Mouse (Mus musculus): Measurements from ENCODE around the gene Tmem145. TPM values are rescaled to one million over a fixed set of nuclear protein-coding genes. Genes with fewer than 3 reads are reported as not detected.
A peak's percentile ranks its signal among the peaks of the same experiment; 100 is the strongest.

Gene Tmem145
- polyA plus RNA-seq, 1 experiment from 2014 or later: 0.07 TPM

DNA sequence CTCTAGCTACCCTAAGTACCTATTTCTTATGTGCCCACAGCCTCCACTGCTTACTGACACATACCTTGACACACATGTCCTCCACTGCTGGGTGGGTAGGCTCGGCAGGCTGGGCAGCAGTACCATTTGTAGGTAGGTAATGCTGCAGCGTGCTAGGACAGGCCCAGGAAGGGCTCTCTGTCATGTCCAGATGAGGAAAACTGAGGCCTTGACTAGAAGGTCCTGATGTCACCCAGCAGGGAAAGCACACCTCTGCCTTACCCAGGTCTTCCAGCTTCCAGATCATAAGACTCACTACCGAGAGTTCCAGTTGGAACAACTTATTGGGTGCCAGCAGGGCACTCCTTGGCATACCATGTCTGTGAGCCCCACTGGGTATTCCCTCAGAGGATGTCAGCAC lies 30.9 kb upstream of the Tmem145 start:
- H3K4me3 ChIP-seq (ENCODE audit: low read depth, low read length): no peak overlapping the region
- 76% methylated on average over 3 of the region's 3 CpGs for WGBS (ENCODE audit: insufficient replicate concordance)
- no peak for ATAC-seq (ENCODE audit: low read depth)
- H3K4me1 ChIP-seq (ENCODE audit: control insufficient read depth, low read depth, low read length): peaks cover 76% of the 10 kb centered on the region
- peak overlapping the region; percentile 59; the same call in 1 of the 2 replicates for H3K4me2 ChIP-seq (ENCODE audit: low read depth, low read length)
- H3K9me3 ChIP-seq (replicated peaks; ENCODE audit: control insufficient read depth, low read length): no peaks in the 10 kb centered on the region
- peaks cover 13% of the 10 kb centered on the region for H3K36me3 ChIP-seq (ENCODE audit: control insufficient read depth, insufficient read depth)
- peak overlapping the region; percentile 92 for H3K27ac ChIP-seq (ENCODE audit: low read length)
- peak overlapping the region; percentile 37 for H3K9ac ChIP-seq (ENCODE audit: low read depth, low read length)
- no peaks in the 10 kb centered on the region for H3K27me3 ChIP-seq (ENCODE audit: control insufficient read depth, insufficient read depth, low read depth, low read length)

DNA sequence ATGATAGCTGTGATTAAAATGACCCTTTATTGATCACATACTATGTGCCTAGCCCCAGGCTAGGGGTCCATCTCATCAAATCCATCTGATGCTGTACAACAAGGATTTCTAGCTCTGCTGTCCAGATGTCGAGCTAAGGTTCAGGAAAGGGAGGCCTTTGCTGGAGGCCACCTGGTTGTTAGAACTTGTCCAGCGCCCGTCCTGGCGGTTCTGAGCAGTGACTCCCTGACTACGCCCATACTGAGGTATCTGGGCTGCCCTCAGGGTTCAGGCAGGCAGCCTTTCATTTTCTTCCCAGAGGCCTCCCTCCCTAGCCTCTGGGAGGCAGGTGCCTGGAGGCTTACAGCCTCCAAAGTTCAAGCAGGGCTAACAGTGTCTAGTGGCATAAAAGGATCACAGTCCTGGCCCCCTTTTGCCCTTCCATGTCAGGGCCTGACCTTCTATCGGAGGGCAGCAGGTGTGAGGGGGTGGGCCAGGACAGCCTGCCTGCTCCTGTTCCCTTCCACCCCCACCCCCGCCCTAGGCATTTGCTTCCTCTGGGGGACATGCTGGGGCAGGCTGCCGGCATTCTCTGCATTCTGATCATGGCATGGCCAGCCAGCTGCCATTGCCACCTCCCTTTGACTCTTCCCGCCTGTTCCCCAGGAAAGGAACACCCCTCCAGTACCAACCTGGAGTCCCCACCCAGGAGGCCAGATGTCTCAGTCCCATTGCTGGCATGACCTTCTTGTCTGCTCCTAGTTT lies 30.2 kb upstream of the Tmem145 start:
- Histone ChIP-seq H3K9ac (ENCODE audit: low read depth, low read length) (0 out of 2 replicates have a peak overlapping the region, but pooled peaks have one; percentile 35), H3K4me1 (ENCODE audit: control insufficient read depth, low read depth, low read length) (peaks cover 77% of the 10 kb centered on the region), H3K36me3 (ENCODE audit: control insufficient read depth, insufficient read depth) (peaks cover 13% of the 10 kb centered on the region), H3K27me3 (ENCODE audit: control insufficient read depth, insufficient read depth, low read depth, low read length) (no peaks in the 10 kb centered on the region), H3K4me2 (ENCODE audit: low read depth, low read length) (no peak overlapping the region), H3K9me3 (replicated peaks; ENCODE audit: control insufficient read depth, low read length) (no peaks in the 10 kb centered on the region), H3K27ac (ENCODE audit: low read length) (peak overlapping the region; percentile 58), H3K4me3 (ENCODE audit: low read depth, low read length) (no peak overlapping the region)
- no peak for ATAC-seq (ENCODE audit: low read depth)
- 58% methylated on average over 9 of the region's 9 CpGs for WGBS (ENCODE audit: insufficient replicate concordance)

DNA sequence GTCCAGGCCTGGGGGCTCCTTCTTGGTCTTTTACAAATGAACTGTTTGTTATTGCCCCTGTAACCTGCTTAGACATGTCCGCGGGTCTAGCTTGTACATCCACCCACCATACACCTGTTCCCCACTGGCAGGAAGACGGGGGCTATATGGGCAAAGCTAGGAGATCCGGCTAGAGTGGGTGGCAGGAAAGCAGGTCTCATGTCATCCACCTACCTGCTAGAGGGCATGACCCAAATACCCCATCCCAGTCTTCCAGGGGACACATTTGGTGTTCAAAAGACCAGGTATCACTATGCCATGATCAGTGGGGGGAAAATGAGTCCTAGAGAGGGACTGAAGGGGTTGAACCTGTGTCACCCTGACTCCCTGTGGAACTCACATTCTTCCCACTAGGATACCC lies 28.5 kb upstream of the Tmem145 start:
- peaks cover 86% of the 10 kb centered on the region for H3K4me1 ChIP-seq (ENCODE audit: control insufficient read depth, low read depth, low read length)
- no peaks in the 10 kb centered on the region for H3K27me3 ChIP-seq (ENCODE audit: control insufficient read depth, insufficient read depth, low read depth, low read length)
- H3K9me3 ChIP-seq (replicated peaks; ENCODE audit: control insufficient read depth, low read length): no peaks in the 10 kb centered on the region
- no peak overlapping the region for H3K4me3 ChIP-seq (ENCODE audit: low read depth, low read length)
- peak overlapping the region; percentile 99 for H3K4me2 ChIP-seq (ENCODE audit: low read depth, low read length)
- 85% methylated on average over 4 of the region's 4 CpGs for WGBS (ENCODE audit: insufficient replicate concordance)
- ATAC-seq (ENCODE audit: low read depth): no peak
- peak overlapping the region; percentile 78 for H3K9ac ChIP-seq (ENCODE audit: low read depth, low read length)
- H3K36me3 ChIP-seq (ENCODE audit: control insufficient read depth, insufficient read depth): peaks cover 7% of the 10 kb centered on the region
- H3K27ac ChIP-seq (ENCODE audit: low read length): peak overlapping the region; percentile 95

DNA sequence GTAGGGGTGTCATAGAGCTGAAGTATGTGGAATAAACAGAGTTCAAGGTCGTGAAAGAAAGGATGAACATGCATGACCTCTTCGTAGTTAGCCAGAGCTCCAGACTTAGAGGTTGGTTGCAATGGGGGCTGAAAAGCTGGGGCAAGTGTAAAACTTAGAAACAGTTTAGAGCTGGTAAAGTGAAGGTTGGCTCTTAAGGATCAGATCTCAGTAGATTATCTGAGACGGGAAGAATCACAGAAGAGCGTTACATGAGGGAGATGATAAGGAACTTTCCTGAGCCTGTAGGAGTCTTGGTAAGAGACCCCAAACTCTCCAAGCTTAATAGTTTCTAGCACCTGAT lies 27.9 kb upstream of the Tmem145 start:
- H3K9me3 ChIP-seq (replicated peaks; ENCODE audit: control insufficient read depth, low read length): no peaks in the 10 kb centered on the region
- H3K4me2 ChIP-seq (ENCODE audit: low read depth, low read length): peak overlapping the region; percentile 99
- no peaks in the 10 kb centered on the region for H3K27me3 ChIP-seq (ENCODE audit: control insufficient read depth, insufficient read depth, low read depth, low read length)
- peaks cover 83% of the 10 kb centered on the region for H3K4me1 ChIP-seq (ENCODE audit: control insufficient read depth, low read depth, low read length)
- ATAC-seq (ENCODE audit: low read depth): no peak
- H3K9ac ChIP-seq (ENCODE audit: low read depth, low read length): peak overlapping the region; percentile 78
- peak overlapping the region; percentile 72 for H3K4me3 ChIP-seq (ENCODE audit: low read depth, low read length)
- peak overlapping the region; percentile 95 for H3K27ac ChIP-seq (ENCODE audit: low read length)
- WGBS (ENCODE audit: insufficient replicate concordance): 8% methylated on average over 4 of the region's 4 CpGs
- H3K36me3 ChIP-seq (ENCODE audit: control insufficient read depth, insufficient read depth): peaks cover 2% of the 10 kb centered on the region

DNA sequence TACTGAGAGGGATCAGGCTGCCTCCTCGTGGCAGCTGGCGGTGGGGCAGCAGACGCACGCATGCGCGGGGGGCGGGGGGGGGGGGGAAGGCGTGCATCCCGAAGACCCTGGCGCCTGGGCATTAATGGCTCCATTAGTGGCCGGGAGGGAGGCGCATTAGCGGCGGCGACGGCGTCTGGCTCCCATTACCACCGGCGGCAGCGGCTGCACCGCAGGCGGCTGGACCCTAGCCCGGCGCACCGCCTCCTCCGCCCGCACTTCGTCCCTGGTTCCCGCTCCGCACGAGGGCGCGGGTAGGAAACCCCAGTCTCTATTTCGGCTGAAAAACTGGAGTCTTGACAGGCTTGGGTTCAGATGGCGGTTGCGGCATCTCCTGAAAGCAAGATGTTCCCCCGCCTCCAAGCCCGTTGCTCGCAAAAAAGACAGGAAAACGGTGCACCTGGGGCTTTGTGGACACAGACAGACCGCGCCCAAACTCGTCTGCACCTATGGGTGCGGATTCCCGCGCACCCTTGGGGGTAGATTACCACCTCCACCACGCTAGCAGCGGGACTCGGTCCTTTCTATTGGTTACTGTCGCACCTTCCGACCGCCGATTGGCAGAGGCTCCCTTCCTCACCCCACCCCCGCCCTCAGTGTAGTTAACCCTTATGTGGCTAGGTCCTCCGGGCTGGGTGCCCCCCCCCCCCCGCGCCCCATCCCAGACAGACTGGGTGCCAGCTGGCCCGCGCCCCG lies 27.4 kb upstream of the Tmem145 start:
- no peaks in the 10 kb centered on the region for H3K36me3 ChIP-seq (ENCODE audit: control insufficient read depth, insufficient read depth)
- 0% methylated on average over 50 of the region's 60 CpGs for WGBS (ENCODE audit: insufficient replicate concordance)
- H3K4me1 ChIP-seq (ENCODE audit: control insufficient read depth, low read depth, low read length): peaks cover 83% of the 10 kb centered on the region
- no peaks in the 10 kb centered on the region for H3K27me3 ChIP-seq (ENCODE audit: control insufficient read depth, insufficient read depth, low read depth, low read length)
- peak overlapping the region; percentile 95 for H3K27ac ChIP-seq (ENCODE audit: low read length)
- no peaks in the 10 kb centered on the region for H3K9me3 ChIP-seq (replicated peaks; ENCODE audit: control insufficient read depth, low read length)
- peak overlapping the region; percentile 99 for H3K4me2 ChIP-seq (ENCODE audit: low read depth, low read length)
- peak; percentile 58 for ATAC-seq (ENCODE audit: low read depth)
- peak overlapping the region; percentile 72 for H3K4me3 ChIP-seq (ENCODE audit: low read depth, low read length)
- peak overlapping the region; percentile 78 for H3K9ac ChIP-seq (ENCODE audit: low read depth, low read length)

DNA sequence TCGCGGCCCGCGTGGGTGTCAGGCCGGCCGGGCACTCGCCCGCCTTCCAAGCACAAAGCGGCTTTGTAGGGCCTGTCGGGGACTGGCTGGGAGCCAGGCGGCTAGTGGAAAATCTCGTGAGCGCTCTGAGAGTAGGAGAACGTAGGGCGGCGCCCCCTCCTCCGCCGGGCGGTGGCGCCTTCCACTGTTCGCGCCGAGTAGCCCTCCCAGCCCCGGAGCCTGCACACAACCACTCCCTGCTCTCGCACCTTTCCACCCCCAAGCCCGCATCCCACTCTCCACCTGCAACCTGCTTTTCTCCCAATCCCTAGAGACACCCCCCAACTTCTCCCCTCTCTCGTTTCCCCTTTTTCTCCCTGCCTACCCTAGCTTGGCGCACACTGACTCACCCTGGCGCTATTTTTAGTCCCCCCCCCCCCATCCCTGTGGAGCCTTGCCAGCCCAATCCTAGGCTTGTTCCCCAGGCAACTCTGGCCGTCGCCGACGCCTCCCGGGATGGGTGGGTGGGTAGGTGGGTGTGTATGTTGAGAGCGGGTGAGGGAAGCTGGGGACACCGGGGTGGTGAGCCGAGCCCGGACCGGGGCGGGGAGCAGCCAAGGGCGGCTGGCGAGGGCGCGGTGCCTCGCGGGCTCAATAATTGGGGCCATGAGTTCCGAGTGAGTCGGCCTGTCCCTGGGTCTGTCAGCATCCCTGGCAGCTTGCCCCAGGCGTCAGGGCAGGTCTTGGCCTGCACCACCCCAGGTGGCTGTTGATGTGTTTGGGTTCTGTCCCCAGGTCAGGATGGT lies 26.6 kb upstream of the Tmem145 start:
- Histone ChIP-seq H3K27ac (ENCODE audit: low read length) (peak overlapping the region; percentile 95), H3K9me3 (replicated peaks; ENCODE audit: control insufficient read depth, low read length) (no peaks in the 10 kb centered on the region), H3K27me3 (ENCODE audit: control insufficient read depth, insufficient read depth, low read depth, low read length) (no peaks in the 10 kb centered on the region), H3K4me1 (ENCODE audit: control insufficient read depth, low read depth, low read length) (peaks cover 83% of the 10 kb centered on the region), H3K36me3 (ENCODE audit: control insufficient read depth, insufficient read depth) (no peaks in the 10 kb centered on the region), H3K4me2 (ENCODE audit: low read depth, low read length) (peak overlapping the region; percentile 99), H3K4me3 (ENCODE audit: low read depth, low read length) (peak overlapping the region; percentile 72), H3K9ac (ENCODE audit: low read depth, low read length) (peak overlapping the region; percentile 78)
- ATAC-seq (ENCODE audit: low read depth): peak; percentile 25
- WGBS (ENCODE audit: insufficient replicate concordance): under 1% methylated on average over 46 of the region's 49 CpGs

DNA sequence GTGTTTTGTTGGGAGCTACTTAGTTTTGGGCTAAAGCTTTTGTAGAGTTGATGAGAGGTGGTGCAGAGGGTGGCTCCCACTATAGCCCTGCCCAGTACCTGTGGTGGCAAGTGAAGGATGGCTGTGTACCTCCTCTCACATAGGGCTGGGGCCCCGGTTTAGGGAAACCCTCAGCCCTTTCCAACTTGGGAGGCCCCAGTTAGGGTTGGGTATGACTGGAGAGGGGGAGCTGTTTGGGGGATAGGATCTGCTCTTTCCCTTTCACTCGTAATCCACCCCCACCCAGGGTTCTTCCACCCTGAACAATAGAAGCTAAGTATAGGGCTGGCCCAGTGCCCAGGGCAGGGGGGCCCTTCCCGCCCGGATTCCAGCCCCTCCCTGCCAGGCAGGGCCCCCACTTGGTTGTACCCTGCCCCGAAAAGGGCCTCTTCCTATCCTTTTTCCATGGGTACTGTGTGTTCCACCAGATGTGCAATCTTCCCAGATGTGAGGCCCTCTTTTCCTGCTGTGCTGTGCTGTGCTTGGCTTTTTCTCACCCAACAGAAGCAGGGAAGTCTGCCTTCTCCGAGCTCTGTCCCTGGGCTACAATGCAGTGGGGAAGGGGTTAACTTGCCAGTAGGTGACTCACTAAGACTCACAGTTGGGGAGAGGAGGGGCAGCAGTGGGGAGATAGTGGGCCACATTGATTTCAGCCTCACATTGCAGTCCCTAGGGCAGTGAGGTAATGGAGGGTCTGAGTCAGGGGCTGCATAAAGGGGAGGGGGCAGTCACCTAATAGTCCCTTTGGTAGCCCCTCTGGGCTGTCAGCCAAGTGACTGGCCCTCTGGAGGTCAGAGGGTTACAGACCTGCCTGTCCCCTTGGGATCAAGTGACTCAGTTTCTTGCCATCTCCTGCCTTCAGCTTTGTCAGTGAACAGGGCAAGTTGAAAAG lies 25.8 kb upstream of the Tmem145 start:
- Histone ChIP-seq H3K4me3 (ENCODE audit: low read depth, low read length) (peak overlapping the region; percentile 72), H3K27ac (ENCODE audit: low read length) (peak overlapping the region; percentile 95), H3K36me3 (ENCODE audit: control insufficient read depth, insufficient read depth) (peaks cover 1% of the 10 kb centered on the region; the same call in 1 of the 2 replicates), H3K4me1 (ENCODE audit: control insufficient read depth, low read depth, low read length) (peaks cover 76% of the 10 kb centered on the region), H3K9ac (ENCODE audit: low read depth, low read length) (peak overlapping the region; percentile 78), H3K27me3 (ENCODE audit: control insufficient read depth, insufficient read depth, low read depth, low read length) (no peaks in the 10 kb centered on the region), H3K9me3 (replicated peaks; ENCODE audit: control insufficient read depth, low read length) (no peaks in the 10 kb centered on the region), H3K4me2 (ENCODE audit: low read depth, low read length) (peak overlapping the region; percentile 99)
- no peak for ATAC-seq (ENCODE audit: low read depth)
- WGBS (ENCODE audit: insufficient replicate concordance): 0% methylated on average over 6 of the region's 6 CpGs

DNA sequence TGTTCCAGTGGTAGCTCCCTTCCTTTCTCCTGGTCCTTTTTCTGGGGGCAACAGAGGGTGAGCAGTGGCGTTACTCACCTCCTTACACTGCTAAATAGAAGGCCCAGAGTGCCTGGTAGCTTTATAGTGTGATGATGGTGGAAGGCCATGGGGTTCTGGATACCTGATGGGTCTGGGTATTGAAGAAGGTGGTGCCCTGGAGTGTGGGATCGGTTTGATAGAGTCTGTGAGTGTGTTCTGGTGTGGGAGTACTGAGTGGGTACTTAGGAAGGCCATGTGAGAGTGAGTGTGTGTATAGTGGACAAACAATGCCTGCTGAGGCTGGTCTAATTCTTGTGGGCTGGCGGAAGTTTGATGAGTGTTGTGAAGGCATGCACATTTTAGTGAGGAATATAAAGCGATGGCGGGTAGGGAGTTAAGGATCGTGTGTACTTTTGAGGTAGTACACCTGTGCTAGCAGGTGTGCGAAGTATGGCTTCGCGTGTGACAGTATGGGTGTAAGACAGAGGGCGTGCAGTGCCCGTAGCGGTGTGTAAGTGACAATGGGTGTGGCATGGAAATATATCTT lies 24.7 kb upstream of the Tmem145 start:
- WGBS (ENCODE audit: insufficient replicate concordance): 18% methylated on average over 12 of the region's 12 CpGs
- peaks cover 65% of the 10 kb centered on the region for H3K4me1 ChIP-seq (ENCODE audit: control insufficient read depth, low read depth, low read length)
- H3K9me3 ChIP-seq (replicated peaks; ENCODE audit: control insufficient read depth, low read length): no peaks in the 10 kb centered on the region
- peak; percentile 28 for ATAC-seq (ENCODE audit: low read depth)
- peak overlapping the region; percentile 78 for H3K9ac ChIP-seq (ENCODE audit: low read depth, low read length)
- H3K27me3 ChIP-seq (ENCODE audit: control insufficient read depth, insufficient read depth, low read depth, low read length): no peaks in the 10 kb centered on the region
- peaks cover 12% of the 10 kb centered on the region for H3K36me3 ChIP-seq (ENCODE audit: control insufficient read depth, insufficient read depth)
- H3K27ac ChIP-seq (ENCODE audit: low read length): peak overlapping the region; percentile 95
- peak overlapping the region; percentile 60 for H3K4me3 ChIP-seq (ENCODE audit: low read depth, low read length)
- H3K4me2 ChIP-seq (ENCODE audit: low read depth, low read length): peak overlapping the region; percentile 93

All from liver, embryonic 16.5 days (tissue).